Mouse (Mus musculus) liver, embryonic 11.5 days (tissue): ENCODE results near the gene Zfp831. TPM values are rescaled to one million over a fixed set of nuclear protein-coding genes. Genes with fewer than 3 reads are reported as not detected.

Experiments used
- ATAC-seq: fragments of 200-750 bp; cut with Nextera tagmentation; replicated peaks from 2 replicates; pipeline ENCODE4 v1.8.0; 2017; ENCODE audit warnings: moderate number of reproducible peaks, mild to moderate bottlenecking, moderate TSS enrichment, moderate library complexity; ENCODE audit not compliant: low FRiP score
- DNase-seq: peaks from one replicate; pipeline ENCODE4 v3.0.0-alpha.2; 2017; ENCODE audit warnings: low spot score
- H3K27ac ChIP-seq: fragments of 300-500 bp; sonication (generic); 2 replicates; pipeline ENCODE4 v1.5.1; 2014; ENCODE audit warnings: mild to moderate bottlenecking, low read depth, low read length, control low read depth
- H3K27me3 ChIP-seq: fragments of 300-500 bp; sonication (generic); replicated peaks from 2 replicates; pipeline ENCODE4 v1.6.1; 2014; ENCODE audit warnings: low read length, mixed read lengths; ENCODE audit not compliant: control insufficient read depth, insufficient read depth
- H3K36me3 ChIP-seq: fragments of 300-500 bp; sonication (generic); 2 replicates; pipeline ENCODE4 v1.6.1; 2014; ENCODE audit warnings: mild to moderate bottlenecking, low read length, moderate library complexity, mixed read lengths; ENCODE audit not compliant: control insufficient read depth, insufficient read depth
- H3K4me1 ChIP-seq: fragments of 300-500 bp; sonication (generic); replicated peaks from 2 replicates; pipeline ENCODE4 v1.6.1; 2014; ENCODE audit warnings: low read length, mixed read lengths; ENCODE audit not compliant: control insufficient read depth, insufficient read depth
- H3K4me2 ChIP-seq: fragments of 300-500 bp; sonication (generic); 2 replicates; pipeline ENCODE4 v1.6.1; 2014; ENCODE audit warnings: mild to moderate bottlenecking, control low read depth, moderate library complexity
- H3K4me3 ChIP-seq: fragments of 300-500 bp; sonication (generic); 2 replicates; pipeline ENCODE4 v1.5.1; 2014; ENCODE audit warnings: low read depth, low read length, control low read depth
- H3K9ac ChIP-seq: fragments of 300-500 bp; sonication (generic); 2 replicates; pipeline ENCODE4 v1.6.1; 2014; ENCODE audit warnings: low read depth, low read length, control low read depth
- H3K9me3 ChIP-seq: fragments of 300-500 bp; sonication (generic); 2 replicates; pipeline ENCODE4 v1.6.1; 2016; ENCODE audit warnings: low read length, inconsistent platforms, mixed read lengths; ENCODE audit not compliant: control insufficient read depth
- WGBS: fragments of 180-500 bp; shearing (Covaris S2); extraction: QIAGEN DNeasy Blood & Tissue Kit; methylation state at CpG from one replicate; pipeline ENCODE4 v1.1.7; 2014; 5-methylcytosine and 5-hydroxymethylcytosine counted together
- polyA plus RNA-seq: library from polyadenylated mRNA; unstranded; fragments of >200 nt; fragmentation: Nextera tagmentation; extraction: Ambion mirVana; gene quantifications from 2 replicates; pipeline ENCODE4 v1.2.1, GENCODE M21; 2014

Zfp831 gene
- polyA plus RNA-seq, 1 experiment from 2014 or later = not detected

DNA sequence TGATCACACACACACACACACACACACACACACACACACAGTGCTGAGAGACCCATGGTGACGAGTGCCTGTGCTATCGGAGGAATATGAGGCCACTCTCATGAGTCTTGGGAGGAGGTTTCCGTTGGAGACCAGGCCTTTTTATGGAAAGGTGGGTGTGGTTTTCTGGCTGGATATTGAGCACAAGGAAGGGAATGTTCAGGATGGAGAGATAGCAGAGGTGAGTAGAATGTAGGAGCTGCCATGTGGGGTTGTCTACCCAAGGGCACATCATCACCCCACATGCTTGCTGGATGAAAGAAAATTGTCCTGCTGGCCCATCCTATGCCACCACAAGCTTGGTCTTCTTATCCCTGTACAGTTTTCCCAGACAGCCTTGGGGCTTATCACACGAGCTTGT lies 16.5 kb downstream of the Zfp831 start:
- H3K27ac ChIP-seq = no peak overlapping the region
- no peaks in the 10 kb centered on the region for H3K27me3 ChIP-seq
- WGBS = 70% methylated on average over 4 of the region's 4 CpGs
- no peaks in the 10 kb centered on the region for H3K4me1 ChIP-seq
- no peak for DNase-seq
- no peak overlapping the region for H3K9ac ChIP-seq
- no peaks in the 10 kb centered on the region for H3K9me3 ChIP-seq
- ATAC-seq = no peak
- H3K4me2 ChIP-seq = no peak overlapping the region
- H3K4me3 ChIP-seq = no peak overlapping the region
- no peaks in the 10 kb centered on the region for H3K36me3 ChIP-seq

DNA sequence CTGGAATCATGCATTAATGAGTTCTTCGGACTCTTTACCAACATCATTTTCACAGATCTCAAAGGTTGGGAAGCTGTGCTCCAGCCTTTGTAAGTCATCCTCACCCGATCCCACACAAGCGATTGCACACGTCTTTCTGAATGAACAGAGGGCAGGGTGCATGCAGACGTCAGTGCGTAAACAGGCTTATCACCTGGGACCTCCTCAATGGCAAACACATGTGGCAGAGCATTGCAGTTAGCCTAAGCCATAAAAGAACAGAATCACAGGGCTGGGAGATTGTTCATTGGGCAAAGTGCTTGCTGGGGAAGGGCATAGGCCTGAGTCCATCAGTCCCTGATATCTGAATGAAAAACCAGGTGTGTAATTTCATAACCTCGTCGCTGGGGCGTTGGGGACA lies 17.0 kb downstream of the Zfp831 start:
- Histone ChIP-seq H3K4me3 (no peak overlapping the region), H3K4me1 (no peaks in the 10 kb centered on the region), H3K36me3 (no peaks in the 10 kb centered on the region), H3K27me3 (no peaks in the 10 kb centered on the region), H3K27ac (no peak overlapping the region), H3K9me3 (no peaks in the 10 kb centered on the region), H3K9ac (no peak overlapping the region), H3K4me2 (no peak overlapping the region)
- ATAC-seq = 0 out of 2 replicates have a peak, but pooled peaks have one; percentile 30
- WGBS = 72% methylated on average over 9 of the region's 9 CpGs
- no peak for DNase-seq

DNA sequence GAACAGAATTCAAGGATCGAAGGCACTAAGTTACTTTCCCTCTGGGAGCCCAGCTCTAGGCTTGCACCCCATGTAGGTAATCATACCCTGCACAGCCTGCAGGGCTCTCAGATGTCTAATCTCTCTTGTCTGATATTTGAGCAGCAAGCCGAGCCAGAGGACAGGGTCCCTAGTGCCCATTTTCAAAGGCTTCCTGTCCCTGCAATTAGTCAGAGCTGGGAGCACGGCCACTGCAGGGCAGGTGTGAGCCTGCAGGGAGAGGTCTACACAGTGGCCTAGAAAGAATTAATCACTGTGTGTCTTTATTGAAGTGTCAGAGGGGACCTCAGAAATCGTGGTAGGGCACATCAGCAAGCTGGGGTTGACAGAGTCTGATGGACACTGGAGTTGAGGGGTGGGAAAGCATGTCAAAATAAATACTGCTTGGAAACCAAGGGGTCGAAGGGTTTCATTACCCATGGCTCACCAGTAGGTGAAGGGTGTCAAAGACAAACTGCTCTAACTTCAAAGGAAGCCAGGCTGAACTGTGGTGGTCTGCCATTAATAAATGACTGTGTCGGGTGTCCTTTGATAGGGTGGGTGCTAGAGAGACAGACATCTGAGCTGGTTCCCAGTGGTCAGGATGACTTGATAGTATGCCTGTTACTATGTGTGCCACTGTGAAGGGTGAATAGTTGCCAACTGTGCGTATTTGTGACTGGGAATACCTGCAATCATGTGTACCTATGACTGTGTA lies 18.3 kb downstream of the Zfp831 start:
- Histone ChIP-seq H3K4me3 (no peak overlapping the region), H3K36me3 (no peaks in the 10 kb centered on the region), H3K27me3 (no peaks in the 10 kb centered on the region), H3K27ac (no peak overlapping the region), H3K9me3 (no peaks in the 10 kb centered on the region), H3K4me2 (no peak overlapping the region), H3K4me1 (no peaks in the 10 kb centered on the region), H3K9ac (no peak overlapping the region)
- DNase-seq (no peak), ATAC-seq (no peak)
- 50% methylated on average over 7 of the region's 7 CpGs for WGBS

DNA sequence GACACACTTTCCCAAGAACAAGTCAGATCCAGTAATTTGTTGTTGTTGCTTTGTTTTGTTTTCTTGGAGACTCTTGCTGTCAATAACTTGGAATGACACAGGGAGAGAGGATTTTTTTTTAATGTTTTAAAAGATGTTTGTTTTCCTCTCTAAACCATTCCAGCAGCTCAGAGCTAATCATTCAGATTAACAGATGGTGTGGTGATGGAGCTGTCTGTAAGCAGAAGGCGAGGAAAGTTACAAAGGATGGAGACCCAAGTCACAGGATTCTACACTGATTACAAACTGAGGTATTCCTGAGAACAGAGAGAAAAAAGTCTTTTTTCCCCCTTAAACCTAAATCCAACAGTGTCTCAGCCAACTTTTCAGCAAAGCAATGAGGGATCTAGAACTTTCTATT lies 19.3 kb downstream of the Zfp831 start:
- H3K27ac ChIP-seq = no peak overlapping the region
- no peak overlapping the region for H3K4me2 ChIP-seq
- no peaks in the 10 kb centered on the region for H3K27me3 ChIP-seq
- no peak overlapping the region for H3K9ac ChIP-seq
- H3K4me3 ChIP-seq = no peak overlapping the region
- no peak for DNase-seq
- H3K36me3 ChIP-seq = no peaks in the 10 kb centered on the region
- 71% methylated on average over 1 of the region's 1 CpGs for WGBS
- no peaks in the 10 kb centered on the region for H3K4me1 ChIP-seq
- H3K9me3 ChIP-seq = no peaks in the 10 kb centered on the region
- no peak for ATAC-seq

DNA sequence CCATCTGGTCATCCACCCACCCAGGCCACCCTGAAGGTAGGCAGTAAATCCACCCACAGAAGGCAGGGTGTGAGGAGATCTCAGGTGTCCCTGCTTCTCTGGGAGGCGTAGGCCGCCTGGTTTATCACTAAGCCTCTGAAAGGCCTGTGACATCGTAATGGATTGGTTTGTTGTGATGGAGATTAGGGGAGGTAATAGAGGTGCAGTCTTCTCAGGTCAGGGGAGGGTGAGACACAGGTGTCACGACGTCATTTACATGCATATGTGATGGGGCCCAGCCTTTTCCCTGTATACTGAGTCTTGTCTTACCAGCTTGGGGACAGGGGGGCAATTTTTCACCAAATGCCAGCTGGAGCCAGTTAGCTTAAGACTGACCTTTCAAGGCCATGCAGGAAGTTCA lies 22.1 kb downstream of the Zfp831 start:
- no peak for ATAC-seq

DNA sequence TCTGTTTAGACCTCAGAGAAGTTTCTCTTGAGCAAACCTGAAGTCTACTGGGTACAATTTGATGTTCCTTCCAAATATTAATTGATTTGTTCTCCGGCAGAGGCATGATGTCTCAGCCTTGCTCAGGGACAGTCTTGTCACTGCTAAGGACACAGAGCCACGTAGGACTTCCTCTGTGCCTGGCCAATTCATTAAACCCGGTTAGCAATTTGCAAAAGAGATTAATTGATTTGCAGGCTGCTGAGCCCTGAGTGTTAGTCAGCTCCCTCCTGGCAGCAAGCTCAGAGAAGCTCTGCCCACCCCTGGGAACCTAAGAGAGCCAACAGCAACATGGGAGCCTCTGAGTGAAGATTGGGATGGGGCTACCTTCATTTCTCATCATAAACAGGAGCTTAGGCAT lies 25.5 kb downstream of the Zfp831 start:
- no peak overlapping the region for H3K27ac ChIP-seq

More for the DNA sequence above, 22.1 kb downstream of the Zfp831 start:
- H3K9me3 ChIP-seq = no peaks in the 10 kb centered on the region
- no peaks in the 10 kb centered on the region for H3K36me3 ChIP-seq
- H3K4me1 ChIP-seq = no peaks in the 10 kb centered on the region
- H3K27me3 ChIP-seq = peaks cover 3% of the 10 kb centered on the region; the same call in 1 of the 2 replicates
- 24% methylated on average over 5 of the region's 5 CpGs for WGBS
- H3K4me3 ChIP-seq = no peak overlapping the region
- no peak overlapping the region for H3K4me2 ChIP-seq
- no peak overlapping the region for H3K9ac ChIP-seq
- no peak overlapping the region for H3K27ac ChIP-seq
- no peak for DNase-seq

DNA sequence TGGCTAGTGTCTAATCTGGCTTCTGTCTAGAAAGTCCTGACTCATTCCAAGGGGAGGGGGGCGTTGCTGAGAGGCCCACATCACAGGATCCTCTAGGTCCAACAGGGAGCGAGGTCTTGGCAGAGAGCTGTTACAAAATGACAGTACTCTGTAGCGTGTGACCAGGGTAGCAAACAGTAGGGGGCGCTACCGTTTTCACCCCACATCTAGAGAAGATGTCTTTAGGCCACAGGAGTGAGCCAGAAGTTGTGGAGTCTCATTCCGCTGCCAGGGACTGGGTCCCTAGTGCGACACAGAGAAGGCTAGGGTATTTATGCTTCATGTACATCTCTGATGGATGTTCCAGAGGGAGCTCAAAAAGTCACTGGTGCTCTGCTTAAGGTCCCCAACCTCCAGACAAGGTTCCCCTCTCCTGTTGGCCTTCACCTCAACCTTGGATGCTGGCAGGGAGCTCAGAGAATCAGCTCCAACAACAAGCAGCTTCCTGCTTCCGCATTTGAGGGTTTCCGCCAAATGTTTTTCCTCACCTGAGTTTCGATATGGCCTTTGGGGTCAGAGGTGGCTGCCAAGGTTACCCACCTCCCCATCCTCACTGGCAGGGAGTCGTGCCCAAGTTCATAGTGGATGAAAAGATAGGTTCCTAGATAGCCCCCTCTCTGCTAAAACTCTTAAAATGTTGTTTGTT lies 29.3 kb downstream of the Zfp831 start:
- no peak overlapping the region for H3K9ac ChIP-seq
- H3K4me2 ChIP-seq = peak overlapping the region; percentile 87
- peaks cover 3% of the 10 kb centered on the region; the same call in 1 of the 2 replicates for H3K4me1 ChIP-seq
- 18% methylated on average over 11 of the region's 11 CpGs for WGBS
- peaks cover 20% of the 10 kb centered on the region for H3K27me3 ChIP-seq
- H3K9me3 ChIP-seq = no peaks in the 10 kb centered on the region
- no peaks in the 10 kb centered on the region for H3K36me3 ChIP-seq
- peak overlapping the region; percentile 47; the same call in 1 of the 2 replicates for H3K4me3 ChIP-seq
- H3K27ac ChIP-seq = no peak overlapping the region
- DNase-seq = peak; percentile 49
- peak; percentile 62 for ATAC-seq

More for the DNA sequence above, 25.5 kb downstream of the Zfp831 start:
- H3K27me3 ChIP-seq = peaks cover 16% of the 10 kb centered on the region
- no peak overlapping the region for H3K4me3 ChIP-seq
- H3K9ac ChIP-seq = no peak overlapping the region
- H3K4me2 ChIP-seq = no peak overlapping the region
- no peak for DNase-seq
- ATAC-seq = no peak
- H3K9me3 ChIP-seq = no peaks in the 10 kb centered on the region
- peaks cover 3% of the 10 kb centered on the region; the same call in 1 of the 2 replicates for H3K4me1 ChIP-seq
- WGBS = 53% methylated on average over 3 of the region's 3 CpGs
- no peaks in the 10 kb centered on the region for H3K36me3 ChIP-seq

DNA sequence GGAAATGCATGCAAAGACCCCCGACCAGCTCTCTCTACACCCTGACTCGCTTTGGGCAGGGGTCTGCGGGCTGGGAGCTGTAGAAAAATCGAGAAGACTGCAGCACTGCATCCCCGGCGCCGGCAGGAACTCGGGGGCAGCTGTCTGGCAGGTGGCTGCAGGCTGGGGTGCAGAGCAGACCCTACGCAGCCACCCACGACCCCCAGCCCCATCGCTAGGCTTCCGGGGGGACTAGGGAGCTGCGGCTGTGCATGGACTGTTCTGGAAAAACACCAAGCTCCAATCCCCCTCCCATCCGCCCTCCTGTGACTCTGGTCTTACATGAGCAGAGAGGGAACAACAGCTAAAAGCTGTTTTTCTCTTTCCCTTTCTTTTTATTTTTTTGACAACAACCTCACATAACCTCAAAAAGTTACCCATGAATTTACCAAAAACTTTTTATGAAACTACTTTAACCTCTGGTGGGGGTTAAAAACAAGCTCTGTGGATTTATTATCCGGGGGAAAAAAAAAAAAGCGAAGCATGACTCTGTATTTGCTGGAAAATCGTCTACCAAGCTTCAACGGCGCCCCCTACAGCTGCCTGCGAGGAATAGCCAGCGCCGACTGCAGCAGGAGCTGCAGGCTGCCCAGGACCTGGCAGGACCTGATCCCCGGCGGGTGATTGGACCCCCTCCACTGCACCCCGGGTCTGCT lies 30.4 kb downstream of the Zfp831 start:
- H3K27me3 ChIP-seq = peaks cover 20% of the 10 kb centered on the region
- H3K4me3 ChIP-seq = peak overlapping the region; percentile 47
- H3K4me2 ChIP-seq = peak overlapping the region; percentile 87
- DNase-seq = peak; percentile 83
- no peaks in the 10 kb centered on the region for H3K9me3 ChIP-seq
- H3K27ac ChIP-seq = no peak overlapping the region
- 1% methylated on average over 25 of the region's 25 CpGs for WGBS
- no peaks in the 10 kb centered on the region for H3K36me3 ChIP-seq
- peak overlapping the region; percentile 28; the same call in 1 of the 2 replicates for H3K9ac ChIP-seq
- H3K4me1 ChIP-seq = peaks cover 3% of the 10 kb centered on the region; the same call in 1 of the 2 replicates
- ATAC-seq = peak; percentile 78
